Mouse (Mus musculus) small intestine, adult 2 months (tissue): ENCODE results near the gene Prm1. TPM values are rescaled to one million over a fixed set of nuclear protein-coding genes. Genes with fewer than 3 reads are reported as not detected.

Experiments
- H3K27ac ChIP-seq: fragments of 200-500 bp; 2 replicates; pipeline ENCODE4 v1.5.1; 2012; ENCODE audit warnings: low read depth, low read length, control low read depth, inconsistent platforms; ENCODE audit not compliant: insufficient read depth
- H3K27me3 ChIP-seq: fragments of 200-500 bp; 2 replicates; pipeline ENCODE4 v1.6.1; 2012; ENCODE audit warnings: mild to moderate bottlenecking, moderate library complexity, low read length, inconsistent platforms; ENCODE audit not compliant: control insufficient read depth, insufficient read depth
- H3K36me3 ChIP-seq: fragments of 200-500 bp; 2 replicates; pipeline ENCODE4 v1.6.1; 2012; ENCODE audit warnings: mild to moderate bottlenecking, low read length, control low read depth, inconsistent platforms; ENCODE audit not compliant: control insufficient read depth, insufficient read depth
- H3K4me1 ChIP-seq: fragments of 200-500 bp; 2 replicates; pipeline ENCODE4 v1.6.1; 2012; ENCODE audit warnings: low read length, inconsistent platforms, mixed read lengths; ENCODE audit not compliant: control insufficient read depth, insufficient read depth, insufficient read length
- H3K4me3 ChIP-seq: fragments of 200-500 bp; 2 replicates; pipeline ENCODE4 v1.5.1; 2012; ENCODE audit warnings: low read depth, mild to moderate bottlenecking, control low read depth, inconsistent platforms, low read length, moderate library complexity
- CTCF ChIP-seq: fragments of 200-500 bp; IDR thresholded peaks from 2 replicates; pipeline ENCODE4 v1.5.1; 2012; ENCODE audit warnings: low read depth, mild to moderate bottlenecking, control low read depth, inconsistent platforms, low read length, moderate library complexity, mixed read lengths; ENCODE audit not compliant: insufficient replicate concordance, insufficient read length; ENCODE audit errors: extremely low read depth
- POLR2A ChIP-seq: fragments of 200-500 bp; IDR thresholded peaks from 2 replicates; pipeline ENCODE4 v1.6.1; 2012; ENCODE audit warnings: low read depth, mild to moderate bottlenecking, control low read depth, inconsistent platforms, low read length, moderate library complexity
- WGBS: fragments of 180-500 bp; shearing (Covaris S2); methylation state at CpG from one replicate; pipeline ENCODE4 v1.1.7; 2018; 5-methylcytosine and 5-hydroxymethylcytosine counted together
- polyA plus RNA-seq: library from polyadenylated mRNA; depleted of rRNA; stranded (reverse); fragments of >200 nt; gene quantifications from 2 replicates; pipeline ENCODE4 v1.2.3, GENCODE M21; 2012

Prm1 gene
- polyA plus RNA-seq, 1 experiment, result not detected

- Histone ChIP-seq H3K27ac (no peak overlapping the region), H3K4me1 (peaks cover 23% of the 10 kb centered on the region), H3K4me3 (no peak overlapping the region), H3K27me3 (no peaks in the 10 kb centered on the region), H3K36me3 (no peaks in the 10 kb centered on the region)
- TF ChIP-seq CTCF, result no peak
- TF ChIP-seq POLR2A, result no peak
- 91% methylated on average over 1 of the region's 1 CpGs for WGBS
Observed at GRCm38 (mm10) chr16:10824536-10824935, 18.9 kb upstream of the Prm1 start.

DNA sequence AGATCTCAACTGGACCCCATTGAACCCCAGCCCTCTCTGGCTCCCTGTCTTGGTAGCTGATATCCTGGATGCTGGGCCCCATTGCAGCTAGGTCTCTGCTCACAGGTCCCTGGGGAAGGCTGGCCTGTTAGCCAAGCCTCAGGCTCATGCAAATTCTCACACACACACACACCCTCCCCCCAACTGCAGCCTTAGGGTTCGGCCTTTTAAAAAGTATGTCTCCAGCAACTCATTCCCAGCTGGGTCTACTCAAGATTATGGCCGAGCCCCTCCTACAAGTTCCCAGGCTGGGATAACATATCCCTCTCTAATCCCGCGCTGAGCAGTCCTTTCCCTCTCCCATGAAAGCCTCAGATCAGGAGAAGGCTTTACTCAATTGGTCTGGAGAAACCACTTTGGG is 15.7 kb upstream of the Prm1 start:
- Histone ChIP-seq H3K27ac (no peak overlapping the region), H3K4me3 (no peak overlapping the region), H3K27me3 (no peaks in the 10 kb centered on the region), H3K36me3 (no peaks in the 10 kb centered on the region), H3K4me1 (peaks cover 13% of the 10 kb centered on the region)
- TF ChIP-seq CTCF (no peak), POLR2A (no peak)
- WGBS, result 57% methylated on average over 4 of the region's 4 CpGs

- no peaks in the 10 kb centered on the region for H3K27me3 ChIP-seq
- peaks cover 15% of the 10 kb centered on the region for H3K4me1 ChIP-seq
- H3K27ac ChIP-seq, result no peak overlapping the region
- H3K36me3 ChIP-seq, result no peaks in the 10 kb centered on the region
- 87% methylated on average over 3 of the region's 3 CpGs for WGBS
- H3K4me3 ChIP-seq, result no peak overlapping the region
- TF ChIP-seq CTCF, result no peak
- TF ChIP-seq POLR2A, result no peak
Observed at GRCm38 (mm10) chr16:10819966-10820365, 14.3 kb upstream of the Prm1 start.

DNA sequence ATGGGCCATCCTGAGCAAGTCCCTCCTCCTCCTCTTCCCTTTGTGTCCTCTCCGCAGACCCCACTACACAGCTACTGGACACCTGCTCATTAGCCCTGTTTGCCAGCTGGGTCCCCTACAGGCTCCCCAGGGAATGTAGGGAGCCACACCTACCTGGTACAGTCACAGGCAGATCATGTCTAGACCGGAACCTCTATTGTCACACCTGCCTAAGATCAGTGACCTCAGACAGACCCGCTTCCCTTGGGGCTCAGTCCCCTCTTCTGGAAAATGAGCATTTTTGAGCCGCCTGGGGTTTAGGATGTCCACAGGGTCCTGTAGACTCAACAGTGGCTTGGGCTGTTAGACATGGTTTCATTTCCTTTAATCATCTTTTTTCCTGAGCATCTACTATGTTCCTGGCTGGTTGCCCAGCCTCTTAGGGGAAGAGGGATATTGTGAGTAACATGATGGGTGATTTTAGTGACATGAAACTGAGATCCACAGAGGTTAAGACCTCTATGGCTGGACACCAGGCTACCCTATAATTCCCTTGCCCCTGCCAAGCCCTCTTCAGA is 13.0 kb upstream of the Prm1 start:
- H3K4me3 ChIP-seq, result no peak overlapping the region
- no peaks in the 10 kb centered on the region for H3K27me3 ChIP-seq
- H3K4me1 ChIP-seq, result peaks cover 22% of the 10 kb centered on the region
- WGBS, result 75% methylated on average over 4 of the region's 4 CpGs
- no peak for TF ChIP-seq CTCF
- no peak for TF ChIP-seq POLR2A
- H3K36me3 ChIP-seq, result no peaks in the 10 kb centered on the region
- H3K27ac ChIP-seq, result no peak overlapping the region

- no peaks in the 10 kb centered on the region for H3K36me3 ChIP-seq
- H3K27me3 ChIP-seq, result no peaks in the 10 kb centered on the region
- no peak overlapping the region for H3K4me3 ChIP-seq
- WGBS, result 26% methylated on average over 4 of the region's 4 CpGs
- no peak overlapping the region for H3K27ac ChIP-seq
- no peak for TF ChIP-seq POLR2A
- no peak for TF ChIP-seq CTCF
- H3K4me1 ChIP-seq, result peaks cover 23% of the 10 kb centered on the region
Observed at GRCm38 (mm10) chr16:10814864-10815263, 9.2 kb upstream of the Prm1 start.

DNA sequence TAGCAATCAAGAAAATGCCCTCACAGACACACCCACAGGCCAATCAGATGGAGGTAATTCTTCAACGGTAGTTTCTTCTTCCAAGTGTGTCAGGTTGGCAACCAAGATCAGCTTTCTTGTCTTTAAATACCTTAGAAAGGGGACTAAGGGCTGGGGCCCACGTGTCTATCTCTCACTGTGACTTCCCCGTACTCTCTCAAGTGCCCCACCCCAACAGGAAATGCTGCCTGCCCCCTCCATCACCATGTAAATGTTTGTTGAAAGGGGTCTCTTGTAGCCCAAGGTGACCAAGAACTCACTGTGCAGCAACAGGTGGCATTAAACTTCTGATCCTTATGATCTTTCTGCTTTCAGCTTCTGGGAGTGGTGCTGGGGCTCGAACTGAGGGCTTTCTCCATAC is 8.1 kb upstream of the Prm1 start:
- Histone ChIP-seq H3K4me3 (no peak overlapping the region), H3K36me3 (no peaks in the 10 kb centered on the region), H3K27ac (no peak overlapping the region), H3K4me1 (peaks cover 23% of the 10 kb centered on the region), H3K27me3 (no peaks in the 10 kb centered on the region)
- 75% methylated on average over 4 of the region's 4 CpGs for WGBS
- TF ChIP-seq POLR2A (no peak), CTCF (no peak)

DNA sequence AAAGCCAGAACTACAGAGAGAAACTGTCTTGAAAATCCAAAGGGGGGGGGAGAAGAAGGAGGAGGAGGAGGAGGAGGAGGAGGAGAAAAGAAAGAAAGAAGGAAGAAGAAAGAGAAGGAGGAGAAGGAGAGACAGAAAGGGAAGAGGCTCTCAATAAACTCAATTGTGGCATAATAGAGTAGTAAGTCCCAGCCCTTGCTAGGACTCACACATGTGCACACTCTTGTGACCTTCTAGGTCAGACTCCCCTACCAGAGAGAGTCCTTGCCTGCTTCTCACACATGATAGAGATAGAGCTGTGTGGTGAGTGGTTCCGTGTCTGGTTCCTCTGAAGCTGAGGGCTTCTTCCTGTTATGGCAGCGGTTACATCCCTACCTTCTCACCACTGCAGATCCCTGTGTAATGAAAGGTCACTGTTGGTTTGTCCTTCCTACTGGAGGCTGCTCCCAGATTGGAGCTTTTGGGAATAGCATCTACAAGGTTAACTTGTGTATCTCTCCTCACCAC is 7.3 kb upstream of the Prm1 start, which contains the start of gene Gm11172:
Gene Gm11172 (plus strand): TSS at position 51 of the 507 bp plus-strand sequence.
- no peak within 1 kb of the TSS for H3K27ac ChIP-seq
- TF ChIP-seq POLR2A (no peak), CTCF (no peak)
- H3K4me1 ChIP-seq, result peaks cover 23% of the 10 kb centered on the region
- no peak within 1 kb of the TSS for H3K4me3 ChIP-seq
- H3K27me3 ChIP-seq, result no peaks in the 10 kb centered on the region
- H3K36me3 ChIP-seq, result no peaks in the 10 kb centered on the region
- 85% methylated on average over 2 of the region's 2 CpGs for WGBS
